Mouse (Mus musculus) heart, adult 2 months (tissue): Measurements from ENCODE around the gene Gng8.

Experiments used
- CTCF ChIP-seq: fragments of 200-600 bp; IDR thresholded peaks from 2 replicates; pipeline ENCODE4 v1.8.1; 2022; ENCODE audit warnings: antibody characterized with exemption, mild to moderate bottlenecking, moderate library complexity
- EP300 ChIP-seq: fragments of 200-500 bp; IDR thresholded peaks from 2 replicates; pipeline ENCODE4 v1.6.1; 2011; ENCODE audit warnings: low read depth, low read length, control low read depth; ENCODE audit not compliant: insufficient read depth
- POLR2A ChIP-seq: fragments of 200-500 bp; IDR thresholded peaks from 2 replicates; pipeline ENCODE4 v1.6.1; 2011; ENCODE audit warnings: mild to moderate bottlenecking, low read depth, low read length, control low read depth; ENCODE audit not compliant: insufficient read depth

DNA sequence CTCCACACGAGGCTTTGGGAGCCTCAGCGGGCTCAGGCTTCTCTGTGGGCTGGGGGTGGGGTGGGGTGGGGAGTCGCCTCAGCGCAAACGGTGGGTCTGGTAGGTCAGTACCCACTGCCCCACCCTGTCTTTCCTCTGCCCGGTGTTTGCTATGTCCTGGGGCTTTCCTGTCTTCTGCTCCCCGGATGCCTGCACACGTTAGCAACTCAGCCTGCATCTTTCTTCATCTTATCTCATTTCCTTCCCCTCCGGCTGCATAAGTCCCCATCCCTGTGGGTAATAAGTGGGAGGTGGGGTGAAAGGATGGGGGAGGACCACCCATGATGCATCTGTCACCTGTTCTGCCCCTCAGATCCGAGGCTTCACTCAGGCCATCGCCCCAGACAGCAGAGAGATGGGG, 16.8 kb downstream of the Gng8 start:
- TF ChIP-seq CTCF (no peak), POLR2A (no peak), EP300 (no peak)
